Mouse (Mus musculus): ENCODE data around the gene Gm10322. TPM values are rescaled to one million over a fixed set of nuclear protein-coding genes. Genes with fewer than 3 reads are reported as not detected.

The Gm10322 gene
- total and polyA plus RNA-seq, 3 experiments: not detected

DNA sequence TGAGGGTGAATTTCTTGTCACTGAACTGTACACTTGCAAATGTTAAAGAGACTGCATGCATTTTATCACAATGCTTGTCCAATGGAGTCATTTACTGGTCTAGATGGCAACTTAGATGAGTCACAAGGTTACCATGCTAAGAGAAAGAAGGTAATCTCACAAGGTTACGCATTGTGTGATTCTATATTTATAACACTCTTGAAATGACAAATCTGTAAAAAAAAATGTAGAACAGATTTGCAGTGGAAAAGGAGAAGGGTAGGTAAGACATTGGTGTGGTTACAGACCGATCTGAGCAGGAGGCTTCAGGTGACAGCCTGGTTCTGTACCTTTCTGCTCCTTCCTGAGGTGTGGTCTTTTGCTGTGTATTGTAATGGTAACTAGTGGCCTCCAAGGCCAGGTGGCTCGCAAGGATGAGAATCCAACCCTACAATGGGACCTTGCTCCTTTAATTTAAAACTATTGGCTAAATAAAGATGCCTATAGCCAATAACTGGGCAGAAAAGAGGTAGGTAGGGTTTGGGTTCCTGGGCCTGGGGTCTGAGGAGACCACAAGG lies 35.2 kb upstream of the Gm10322 start:
- DNase-seq: no peak
- Histone ChIP-seq H3K79me2 (replicated peaks; ENCODE audit: control insufficient read depth, insufficient read depth, low read length) (peaks cover 3% of the 10 kb centered on the region), H3K36me3 (ENCODE audit: control insufficient read depth, insufficient read depth, low read length) (no peaks in the 10 kb centered on the region; the same call in none of the 2 replicates), H3K27ac (no peak overlapping the region), H3K4me3 (no peak overlapping the region), H3K27me3 (ENCODE audit: control insufficient read depth, insufficient read depth, low read length) (no peaks in the 10 kb centered on the region), H3K9ac (ENCODE audit: low read depth, low read length) (no peak overlapping the region), H3K4me1 (ENCODE audit: control insufficient read depth, insufficient read depth, low read length) (peaks cover 9% of the 10 kb centered on the region)
- no peak for TF ChIP-seq POLR2A (IDR thresholded peaks at IDR 0.05; ENCODE audit: insufficient read depth, low read depth, low read length)
- no peak for TF ChIP-seq EP300 (IDR thresholded peaks at IDR 0.05; ENCODE audit: insufficient read depth, low read depth, low read length)
- TF ChIP-seq CTCF (IDR thresholded peaks at IDR 0.05): no peak
- 94% methylated on average over 3 of the region's 3 CpGs for WGBS
- intact Hi-C loops (cut with DNase I): no loop called here

DNA sequence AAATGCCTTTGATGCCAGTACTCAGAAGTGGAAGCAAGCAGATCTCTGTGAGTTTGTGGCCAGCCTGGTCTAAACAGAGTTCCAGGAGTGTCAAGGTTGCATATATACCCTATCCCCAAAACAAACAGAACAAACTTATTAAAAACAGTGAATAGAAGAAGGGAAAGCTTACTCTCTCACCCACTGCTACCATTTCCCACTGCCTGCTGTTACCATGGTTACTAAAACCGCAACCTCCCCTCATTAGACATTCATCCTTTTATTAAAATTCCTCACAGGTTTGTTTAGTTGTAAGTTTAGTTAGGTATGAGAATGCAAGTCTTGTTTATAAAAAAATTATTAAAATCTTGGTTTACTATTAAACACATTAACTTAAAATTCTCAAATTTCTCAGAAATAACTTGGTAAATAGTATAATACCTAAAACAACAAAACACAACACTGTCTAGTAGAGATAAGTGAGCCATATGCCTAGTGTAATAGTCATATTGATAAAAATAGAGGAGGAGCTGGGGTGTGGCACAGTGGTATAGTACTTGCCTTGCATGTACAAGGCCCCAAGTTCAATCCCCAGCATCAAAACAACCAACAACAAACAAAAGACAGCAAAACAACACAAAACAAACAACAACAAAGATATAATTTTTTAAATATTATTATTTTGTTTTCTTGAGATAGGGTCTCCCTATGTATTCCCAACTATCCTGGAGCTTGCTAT lies 33.9 kb upstream of the Gm10322 start:
- Histone ChIP-seq H3K4me3 (no peak overlapping the region), H3K27ac (no peak overlapping the region), H3K27me3 (ENCODE audit: control insufficient read depth, insufficient read depth, low read length) (no peaks in the 10 kb centered on the region), H3K79me2 (replicated peaks; ENCODE audit: control insufficient read depth, insufficient read depth, low read length) (peaks cover 3% of the 10 kb centered on the region), H3K9ac (ENCODE audit: low read depth, low read length) (no peak overlapping the region), H3K36me3 (ENCODE audit: control insufficient read depth, insufficient read depth, low read length) (no peaks in the 10 kb centered on the region; the same call in 1 of the 2 replicates), H3K4me1 (ENCODE audit: control insufficient read depth, insufficient read depth, low read length) (peaks cover 8% of the 10 kb centered on the region)
- WGBS: 100% methylated on average over 1 of the region's 1 CpGs
- intact Hi-C loops (cut with DNase I): no loop called here
- no peak for DNase-seq
- TF ChIP-seq CTCF (IDR thresholded peaks at IDR 0.05): no peak
- no peak for TF ChIP-seq POLR2A (IDR thresholded peaks at IDR 0.05; ENCODE audit: insufficient read depth, low read depth, low read length)
- no peak for TF ChIP-seq EP300 (IDR thresholded peaks at IDR 0.05; ENCODE audit: insufficient read depth, low read depth, low read length)

DNA sequence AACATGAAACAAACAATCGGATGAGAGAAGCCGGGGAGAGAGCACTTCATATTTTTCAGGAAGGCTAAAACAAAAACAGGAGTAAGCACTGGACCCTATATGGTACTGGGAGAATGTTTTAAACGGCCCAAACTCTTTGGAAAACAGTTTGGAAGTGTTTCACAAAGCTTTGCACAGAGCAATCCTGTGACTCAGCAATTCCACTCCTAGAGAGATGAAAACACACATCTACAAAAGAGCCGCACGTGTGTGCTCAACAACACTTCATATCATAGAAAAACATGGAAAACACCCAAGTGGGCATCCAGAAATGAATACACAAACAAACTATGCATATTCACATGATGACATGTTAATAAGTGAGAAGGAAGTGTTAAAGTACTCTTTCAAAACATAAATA lies 30.2 kb upstream of the Gm10322 start:
- Histone ChIP-seq H3K79me2 (replicated peaks; ENCODE audit: control insufficient read depth, insufficient read depth, low read length) (peaks cover 3% of the 10 kb centered on the region), H3K36me3 (ENCODE audit: control insufficient read depth, insufficient read depth, low read length) (no peaks in the 10 kb centered on the region), H3K9ac (ENCODE audit: low read depth, low read length) (no peak overlapping the region), H3K27ac (no peak overlapping the region), H3K4me1 (ENCODE audit: control insufficient read depth, insufficient read depth, low read length) (no peaks in the 10 kb centered on the region), H3K4me3 (no peak overlapping the region), H3K27me3 (ENCODE audit: control insufficient read depth, insufficient read depth, low read length) (no peaks in the 10 kb centered on the region)
- 83% methylated on average over 5 of the region's 5 CpGs for WGBS
- intact Hi-C loops (cut with DNase I): no loop called here
- DNase-seq: no peak
- TF ChIP-seq EP300 (IDR thresholded peaks at IDR 0.05; ENCODE audit: insufficient read depth, low read depth, low read length) (no peak), POLR2A (IDR thresholded peaks at IDR 0.05; ENCODE audit: insufficient read depth, low read depth, low read length) (no peak), CTCF (IDR thresholded peaks at IDR 0.05) (no peak)

DNA sequence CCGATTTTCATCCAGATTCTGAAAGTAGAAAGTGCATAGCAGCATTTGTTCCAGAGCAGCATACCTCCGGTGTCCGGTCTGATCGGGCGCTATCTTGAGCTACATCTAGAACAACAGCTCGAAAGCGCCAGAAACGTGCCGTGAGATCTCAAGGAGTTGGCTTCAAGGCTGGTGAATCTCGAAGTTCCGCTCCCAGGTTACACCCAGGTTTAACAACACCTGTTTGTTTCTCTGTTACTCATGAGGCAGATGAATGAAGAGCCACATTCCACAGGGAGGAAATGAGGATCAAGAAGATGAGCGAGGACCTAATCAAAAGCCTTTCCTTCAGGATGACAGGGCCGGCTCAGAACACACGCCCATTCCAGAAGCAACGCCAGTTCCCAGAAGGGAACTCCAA lies 29.0 kb upstream of the Gm10322 start:
- 83% methylated on average over 15 of the region's 15 CpGs for WGBS
- no peak for DNase-seq
- no peaks in the 10 kb centered on the region for H3K4me1 ChIP-seq (ENCODE audit: control insufficient read depth, insufficient read depth, low read length)
- H3K9ac ChIP-seq (ENCODE audit: low read depth, low read length): no peak overlapping the region
- TF ChIP-seq CTCF (IDR thresholded peaks at IDR 0.05) (no peak), POLR2A (IDR thresholded peaks at IDR 0.05; ENCODE audit: insufficient read depth, low read depth, low read length) (no peak), EP300 (IDR thresholded peaks at IDR 0.05; ENCODE audit: insufficient read depth, low read depth, low read length) (no peak)
- no peaks in the 10 kb centered on the region for H3K27me3 ChIP-seq (ENCODE audit: control insufficient read depth, insufficient read depth, low read length)
- no peak overlapping the region for H3K27ac ChIP-seq
- no peak overlapping the region for H3K4me3 ChIP-seq
- H3K36me3 ChIP-seq (ENCODE audit: control insufficient read depth, insufficient read depth, low read length): no peaks in the 10 kb centered on the region
- H3K79me2 ChIP-seq (replicated peaks; ENCODE audit: control insufficient read depth, insufficient read depth, low read length): peaks cover 3% of the 10 kb centered on the region
- intact Hi-C loops (cut with DNase I): no loop called here

DNA sequence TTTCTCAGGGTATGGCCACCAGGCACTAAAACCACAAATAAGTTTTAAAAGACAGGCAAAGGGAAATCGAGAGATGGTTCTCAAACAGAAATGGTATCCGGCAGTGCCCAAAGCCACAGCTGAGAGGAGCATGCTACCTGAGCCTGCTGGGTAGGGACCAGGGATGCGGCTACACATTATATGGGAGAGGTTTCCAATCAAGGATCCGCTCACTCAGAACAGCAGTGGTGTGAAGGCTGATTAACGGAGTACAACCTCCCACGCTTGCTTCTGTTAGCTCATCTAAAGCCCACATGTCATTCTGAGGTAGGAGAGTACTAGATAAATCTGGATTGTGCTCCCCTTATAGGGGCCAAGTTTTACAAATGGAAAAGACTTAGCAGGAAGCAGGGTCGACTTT lies 27.7 kb upstream of the Gm10322 start:
- no peaks in the 10 kb centered on the region for H3K4me1 ChIP-seq (ENCODE audit: control insufficient read depth, insufficient read depth, low read length)
- no peaks in the 10 kb centered on the region; the same call in none of the 2 replicates for H3K79me2 ChIP-seq (replicated peaks; ENCODE audit: control insufficient read depth, insufficient read depth, low read length)
- no peak for TF ChIP-seq CTCF (IDR thresholded peaks at IDR 0.05)
- TF ChIP-seq EP300 (IDR thresholded peaks at IDR 0.05; ENCODE audit: insufficient read depth, low read depth, low read length): no peak
- TF ChIP-seq POLR2A (IDR thresholded peaks at IDR 0.05; ENCODE audit: insufficient read depth, low read depth, low read length): no peak
- H3K4me3 ChIP-seq: no peak overlapping the region
- no peak for DNase-seq
- WGBS: 82% methylated on average over 7 of the region's 7 CpGs
- H3K36me3 ChIP-seq (ENCODE audit: control insufficient read depth, insufficient read depth, low read length): no peaks in the 10 kb centered on the region
- no peaks in the 10 kb centered on the region for H3K27me3 ChIP-seq (ENCODE audit: control insufficient read depth, insufficient read depth, low read length)
- no peak overlapping the region for H3K9ac ChIP-seq (ENCODE audit: low read depth, low read length)
- no peak overlapping the region for H3K27ac ChIP-seq
- intact Hi-C loops (cut with DNase I): no loop called here

DNA sequence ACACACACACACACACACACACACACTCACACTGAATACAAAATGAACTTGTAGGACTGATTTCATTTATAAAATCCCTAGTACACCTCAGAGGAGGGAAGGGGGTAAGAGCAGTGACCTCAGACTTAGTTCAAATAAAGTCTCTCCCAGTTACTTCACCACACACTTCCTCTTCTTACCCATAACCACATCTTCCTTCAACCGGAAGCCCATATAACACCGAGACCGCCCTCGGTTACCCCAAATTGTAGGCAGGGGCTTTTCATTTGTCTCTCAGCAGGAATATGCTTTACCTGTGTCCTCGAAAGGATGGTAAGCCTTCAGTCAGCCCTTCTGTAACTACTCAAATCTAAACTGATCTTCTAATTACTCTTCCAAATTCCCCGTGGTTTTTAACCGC lies 26.4 kb upstream of the Gm10322 start:
- Histone ChIP-seq H3K4me1 (ENCODE audit: control insufficient read depth, insufficient read depth, low read length) (no peaks in the 10 kb centered on the region), H3K79me2 (replicated peaks; ENCODE audit: control insufficient read depth, insufficient read depth, low read length) (no peaks in the 10 kb centered on the region; the same call in none of the 2 replicates), H3K4me3 (no peak overlapping the region), H3K36me3 (ENCODE audit: control insufficient read depth, insufficient read depth, low read length) (no peaks in the 10 kb centered on the region), H3K27ac (no peak overlapping the region), H3K27me3 (ENCODE audit: control insufficient read depth, insufficient read depth, low read length) (no peaks in the 10 kb centered on the region), H3K9ac (ENCODE audit: low read depth, low read length) (no peak overlapping the region)
- TF ChIP-seq POLR2A (IDR thresholded peaks at IDR 0.05; ENCODE audit: insufficient read depth, low read depth, low read length): no peak
- no peak for TF ChIP-seq EP300 (IDR thresholded peaks at IDR 0.05; ENCODE audit: insufficient read depth, low read depth, low read length)
- TF ChIP-seq CTCF (IDR thresholded peaks at IDR 0.05): no peak
- DNase-seq: no peak
- 79% methylated on average over 7 of the region's 7 CpGs for WGBS
- intact Hi-C loops (cut with DNase I): no loop called here
